Mouse (Mus musculus): ENCODE measurements around the gene Hadhb.

DNA sequence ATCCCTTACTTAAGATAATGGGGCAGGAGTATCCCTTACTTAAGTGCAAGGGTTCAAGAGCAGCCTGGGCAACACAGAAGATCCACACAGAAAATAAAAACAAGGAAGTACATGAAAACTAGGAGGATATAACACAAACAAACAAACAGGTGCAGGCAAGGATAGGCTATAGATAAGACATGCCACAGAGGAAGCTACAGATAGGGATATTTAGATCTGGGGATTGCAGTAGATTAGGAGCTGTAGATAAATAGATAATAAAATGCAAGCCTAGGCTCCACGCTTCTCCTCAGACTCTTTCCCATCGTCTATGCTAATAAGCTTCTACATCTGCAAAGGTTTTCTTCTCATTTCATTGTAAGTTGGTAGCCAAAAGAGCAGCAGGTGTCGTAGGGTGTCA is 50.0 kb downstream of the Hadhb start:
- TF ChIP-seq CTCF (IDR thresholded peaks at IDR 0.05) (no peak), EP300 (IDR thresholded peaks at IDR 0.05) (no peak)
